Mouse (Mus musculus) testis, postnatal 10 days (tissue): ENCODE results near the gene Zbtb37.
"Not testable (repeated sequence)": the region's sequence is repeated elsewhere in the genome, so short reads cannot be mapped to it uniquely, and the experiment has no call there.

ENCODE experiments used
- DNase-seq: peaks from one replicate; pipeline ENCODE4 v3.0.0; 2021; ENCODE audit warnings: low spot score

Gene Zbtb37

DNA sequence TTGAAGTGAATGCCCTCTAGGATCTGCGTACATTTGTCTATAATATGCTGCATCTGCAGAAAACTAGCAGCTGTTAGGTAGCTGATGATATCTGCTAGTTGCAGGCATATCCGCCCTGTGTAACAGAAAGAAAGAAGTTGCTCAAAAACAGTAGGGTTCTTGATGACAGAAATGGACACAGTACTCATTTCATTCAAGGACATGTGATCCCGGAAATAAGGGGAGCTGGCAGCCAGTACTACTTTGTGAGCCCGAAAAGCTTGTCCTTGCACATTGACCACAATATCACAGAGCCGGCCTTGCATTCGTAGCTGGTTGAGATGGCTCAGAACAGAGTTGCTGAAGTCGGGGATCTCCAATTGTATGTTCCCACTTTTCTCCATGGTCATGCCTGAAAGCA lies 2.3 kb downstream of the Zbtb37 start:
- no peak for DNase-seq

GRCm38 (mm10) chr1:161031881-161032280 lies 2.8 kb downstream of the Zbtb37 start:
- DNase-seq, result no peak

DNA sequence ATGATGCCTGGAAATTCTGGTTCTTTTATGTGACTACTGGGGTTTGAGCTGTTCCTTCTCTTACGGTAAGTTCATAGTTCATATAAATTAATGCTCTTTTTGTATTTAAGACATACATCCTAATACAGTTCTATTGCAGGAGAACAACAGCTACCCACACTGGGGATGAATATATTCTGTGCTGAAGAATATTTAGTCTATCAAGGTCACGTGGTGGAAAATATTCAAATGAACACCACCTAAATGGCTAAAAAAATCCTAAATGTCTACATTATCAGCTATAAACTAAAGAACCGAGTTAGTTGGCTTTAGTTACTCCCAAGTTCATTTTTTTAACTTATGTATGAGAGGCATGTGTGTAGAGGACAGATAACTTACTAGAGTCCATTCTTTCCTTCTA lies 4.6 kb downstream of the Zbtb37 start:
- DNase-seq, result no peak

DNA sequence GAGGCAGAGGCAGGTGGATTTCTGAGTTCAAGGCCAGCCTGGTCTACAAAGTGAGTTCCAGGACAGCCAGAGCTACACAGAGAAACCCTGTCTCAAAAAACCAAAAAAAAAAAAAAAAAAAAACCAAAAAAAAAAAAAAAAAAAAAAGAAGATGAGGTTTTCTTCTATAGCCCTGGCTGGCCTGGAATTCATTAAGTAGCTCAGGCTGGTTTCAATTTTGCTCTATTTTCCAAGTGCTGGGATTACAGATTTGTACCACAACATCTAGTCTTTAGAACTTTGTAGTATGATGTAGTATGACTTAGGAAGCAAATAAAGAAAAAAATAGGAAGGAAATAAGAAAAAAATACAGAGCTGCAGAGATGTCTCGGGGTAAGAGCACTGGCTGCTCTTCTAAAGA lies 6.2 kb downstream of the Zbtb37 start:
- DNase-seq, result not testable (repeated sequence)

GRCm38 (mm10) chr1:161027196-161027595 lies 7.5 kb downstream of the Zbtb37 start:
- DNase-seq, result no peak

GRCm38 (mm10) chr1:161025410-161026210 lies 9.0 kb downstream of the Zbtb37 start:
- DNase-seq, result no peak

GRCm38 (mm10) chr1:161020051-161020450 lies 14.6 kb downstream of the Zbtb37 start:
- no peak for DNase-seq

DNA sequence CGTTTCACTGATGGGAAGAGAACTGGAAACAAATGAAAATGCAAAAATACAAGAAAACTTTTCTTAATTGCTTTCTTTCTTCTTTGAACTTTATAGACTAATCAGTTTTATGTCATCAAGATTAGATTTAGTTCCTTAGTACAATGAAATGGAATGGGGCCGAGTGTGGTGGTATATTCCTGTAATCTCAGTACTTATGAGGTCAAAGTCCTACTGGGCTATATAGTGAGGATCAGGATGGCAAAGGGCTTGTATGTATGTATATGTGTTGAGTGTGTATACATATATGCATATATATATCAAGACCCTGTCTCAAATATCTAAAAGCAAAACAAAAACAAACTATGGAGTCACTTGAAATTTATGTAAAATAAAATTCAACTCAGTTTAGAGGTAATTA lies 18.3 kb downstream of the Zbtb37 start:
- no peak for DNase-seq

- DNase-seq, result no peak
Observed at GRCm38 (mm10) chr1:161010436-161010835, 24.2 kb downstream of the Zbtb37 start.

GRCm38 (mm10) chr1:161008038-161008437 lies 26.6 kb downstream of the Zbtb37 start:
- no peak for DNase-seq

- DNase-seq, result no peak
Observed at GRCm38 (mm10) chr1:161006471-161006870, 28.2 kb downstream of the Zbtb37 start.

DNA sequence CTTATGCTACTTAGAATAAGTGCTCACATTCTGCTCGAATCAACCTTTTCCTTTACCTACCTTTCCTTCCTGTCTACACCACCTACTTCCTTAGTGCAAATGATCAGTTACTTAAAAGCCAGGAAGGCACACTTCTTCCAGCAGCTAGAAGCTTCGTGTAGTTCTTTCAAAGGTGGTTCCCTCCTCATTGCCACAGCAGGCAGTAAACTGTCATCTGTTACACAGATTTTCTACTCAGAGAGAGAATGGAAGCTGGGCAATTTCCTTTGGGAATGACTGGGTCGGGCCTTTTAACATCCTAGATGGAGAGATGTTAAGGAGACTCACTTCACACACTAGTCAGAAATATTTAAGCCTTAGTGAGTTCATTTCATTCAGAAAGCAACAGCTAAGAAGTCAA lies 29.1 kb downstream of the Zbtb37 start:
- no peak for DNase-seq

- DNase-seq, result no peak
Observed at GRCm38 (mm10) chr1:161004942-161005341, 29.7 kb downstream of the Zbtb37 start.

DNA sequence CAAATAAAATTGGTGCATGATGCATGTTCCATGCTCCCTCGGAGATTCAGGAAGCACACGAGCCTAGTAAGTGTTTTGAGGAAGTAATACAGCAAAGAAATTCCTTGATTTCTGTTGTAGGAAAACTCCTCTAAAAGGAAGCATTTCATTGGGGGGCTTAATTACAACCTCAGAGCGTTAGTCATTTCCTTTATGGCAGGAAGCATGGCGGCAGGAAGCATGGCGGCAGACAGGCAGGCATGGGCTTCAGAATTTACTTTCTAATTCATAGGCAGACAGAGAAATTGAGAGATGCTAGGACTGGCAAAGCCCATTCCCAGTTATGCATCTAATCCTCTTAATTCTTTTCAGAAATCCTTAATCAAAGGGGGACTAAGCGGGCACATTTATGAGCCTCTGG lies 40.8 kb downstream of the Zbtb37 start:
- DNase-seq, result no peak

DNA sequence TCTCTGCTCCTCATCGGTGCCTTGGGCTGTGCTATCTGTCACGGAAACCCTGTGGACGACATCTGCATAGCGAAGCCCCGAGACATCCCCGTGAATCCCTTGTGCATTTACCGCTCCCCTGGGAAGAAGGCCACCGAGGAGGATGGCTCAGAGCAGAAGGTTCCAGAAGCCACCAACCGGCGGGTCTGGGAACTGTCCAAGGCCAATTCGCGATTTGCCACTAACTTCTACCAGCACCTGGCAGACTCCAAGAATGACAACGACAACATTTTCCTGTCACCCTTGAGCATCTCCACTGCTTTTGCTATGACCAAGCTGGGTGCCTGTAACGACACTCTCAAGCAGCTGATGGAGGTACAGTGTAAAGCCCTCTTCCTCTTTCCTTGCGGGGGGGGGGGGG lies 45.3 kb downstream of the Zbtb37 start:
- DNase-seq, result no peak

- DNase-seq, result no peak
Observed at GRCm38 (mm10) chr1:160986881-160987635, 47.6 kb downstream of the Zbtb37 start.

DNA sequence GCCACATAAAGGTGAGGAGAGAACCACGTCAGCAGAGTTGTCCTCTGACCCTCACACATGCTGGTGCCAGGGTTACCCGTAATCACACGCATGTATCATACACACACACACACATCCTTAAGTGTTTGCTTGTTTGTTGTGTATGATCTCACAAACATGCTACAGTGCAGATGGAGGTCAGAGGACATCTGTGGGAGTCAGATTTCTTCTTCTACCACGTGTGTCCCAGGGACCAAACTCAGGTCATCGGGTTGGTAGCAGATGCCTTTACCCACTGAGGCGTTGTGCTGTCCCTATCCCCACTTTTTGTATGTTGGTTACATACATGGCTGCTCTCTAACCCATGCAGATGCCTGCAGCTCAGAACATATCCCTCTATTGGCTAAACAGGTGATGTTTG lies 49.2 kb downstream of the Zbtb37 start:
- no peak for DNase-seq

DNA sequence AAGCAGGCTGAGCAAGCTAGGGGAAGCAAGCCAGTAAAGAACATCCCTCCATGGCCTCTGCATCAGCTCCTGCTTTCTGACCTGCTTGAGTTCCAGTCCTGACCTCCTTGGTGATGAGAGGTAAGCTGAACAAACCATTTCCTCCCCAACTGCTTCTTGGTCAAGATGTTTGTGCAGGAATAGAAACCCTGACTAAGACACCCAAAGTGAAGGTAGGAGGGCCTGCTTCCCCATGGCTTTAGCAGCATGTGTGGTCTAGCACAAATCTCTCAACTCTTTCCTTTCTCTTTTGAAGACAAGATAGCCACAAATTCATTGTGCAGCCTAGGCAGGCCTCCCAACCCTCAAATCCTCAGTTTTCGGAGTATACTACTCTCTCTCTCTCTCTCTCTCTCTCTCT lies 49.9 kb downstream of the Zbtb37 start:
- not testable (repeated sequence) for DNase-seq

DNA sequence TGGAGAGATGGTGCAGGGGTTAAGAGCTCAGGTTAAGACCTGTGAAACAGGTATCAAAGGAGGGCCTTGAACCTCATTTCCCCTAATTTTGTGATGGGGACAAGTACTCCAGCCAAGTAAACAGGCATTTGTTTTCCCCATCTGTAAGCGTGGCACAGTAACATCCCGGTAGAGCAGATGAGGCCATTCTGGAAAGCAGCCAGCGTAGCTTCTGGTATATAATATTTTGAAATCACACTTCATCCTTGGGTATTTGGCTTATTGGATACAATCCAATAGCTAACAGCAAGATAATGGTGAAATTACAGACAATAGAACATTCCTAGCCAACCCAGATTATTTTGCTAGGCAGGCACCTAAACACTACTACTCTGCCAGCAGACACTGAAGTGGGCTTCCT lies 51.8 kb downstream of the Zbtb37 start:
- DNase-seq, result no peak

DNA sequence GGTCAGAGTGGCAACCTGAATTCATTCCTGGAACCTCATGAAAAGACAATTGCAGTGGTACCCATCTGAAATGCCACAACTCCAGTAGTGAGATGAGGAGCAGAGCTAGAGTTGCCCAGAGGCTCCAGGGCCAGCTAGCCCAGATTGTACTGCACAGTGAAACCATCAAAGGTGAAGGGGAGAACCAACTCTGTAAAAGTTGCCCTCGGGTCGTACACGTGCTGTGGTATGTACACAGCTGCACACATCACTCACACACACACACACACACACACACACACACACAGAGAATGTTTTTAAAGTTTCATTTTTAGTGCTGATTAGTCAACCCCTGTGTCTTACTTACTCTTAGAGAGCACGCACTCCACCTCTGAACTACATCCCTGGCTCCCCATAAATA lies 53.3 kb downstream of the Zbtb37 start:
- DNase-seq, result no peak

DNA sequence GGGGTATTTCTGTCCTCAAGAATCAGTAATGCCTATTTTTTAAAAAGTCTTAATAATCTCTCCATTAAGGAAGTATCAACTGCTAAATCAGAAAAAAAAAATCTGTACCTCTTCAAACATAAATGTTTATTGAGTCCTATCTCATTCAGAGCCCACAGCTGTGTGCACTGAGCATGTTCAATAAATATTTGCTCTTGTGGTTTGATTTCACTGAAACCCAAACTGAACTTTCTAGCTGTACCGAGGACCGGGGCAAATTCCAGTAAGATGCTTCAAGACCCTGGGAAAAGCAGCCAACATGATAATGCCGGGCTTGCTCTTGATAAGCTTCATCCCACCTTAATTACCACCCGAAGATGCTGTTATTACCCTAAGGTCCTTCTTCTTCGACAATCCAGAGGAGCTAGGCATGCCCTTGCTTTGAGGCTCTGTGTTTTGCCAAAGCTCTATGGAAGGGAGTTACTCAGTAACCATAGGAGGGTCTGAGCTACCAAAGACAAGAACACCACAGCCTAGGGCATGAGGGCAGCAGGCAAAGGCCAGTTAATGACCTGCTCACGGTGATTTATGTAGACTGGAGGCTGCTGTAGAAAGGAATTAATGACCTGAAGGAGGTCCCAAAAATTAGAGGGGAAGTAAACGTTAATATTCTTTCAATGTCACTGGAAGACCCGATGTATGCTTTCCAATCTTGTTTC lies 54.0 kb downstream of the Zbtb37 start:
- DNase-seq, result no peak

- DNase-seq, result no peak
Observed at GRCm38 (mm10) chr1:160980021-160980420, 54.6 kb downstream of the Zbtb37 start.
